Comparison of ENCODE assay signal across 8 mouse cellular contexts in genomic region chr2:32859010-32859621, GRCm38 (mm10). TPM values are rescaled to one million over a fixed set of nuclear protein-coding genes. Genes with fewer than 3 reads are reported as not detected.
DNase-seq lines count a peak whose midpoint lies in the region; ATAC-seq and TF ChIP-seq lines count a peak whose summit lies in the region.

No protein-coding gene starts in this region.

- H3K36me3 ChIP-seq in kidney, postnatal 0 days (ENCODE audit: insufficient read depth, low read length): no peaks in the 10 kb centered on the region
- no peaks in the 10 kb centered on the region for H3K36me3 ChIP-seq in midbrain, embryonic 13.5 days

- H3K9ac ChIP-seq in kidney, postnatal 0 days (ENCODE audit: low read depth, low read length): no peak overlapping the region
- H3K9ac ChIP-seq in midbrain, embryonic 13.5 days (replicated peaks): no peak overlapping the region

- no peak for ATAC-seq in cerebellum, adult (ENCODE audit: insufficient number of reproducible peaks, low FRiP score, low TSS enrichment)
- peak; percentile 26; the same call in 1 of the 2 replicates for ATAC-seq in kidney, postnatal 0 days (replicated peaks; ENCODE audit: low FRiP score, low read depth)
- peak; percentile 68 for ATAC-seq in midbrain, embryonic 13.5 days

- no peaks in the 10 kb centered on the region for H3K9me3 ChIP-seq in kidney, postnatal 0 days (replicated peaks; ENCODE audit: low read length)
- H3K9me3 ChIP-seq in midbrain, embryonic 13.5 days: no peaks in the 10 kb centered on the region

- no peak overlapping the region for H3K4me2 ChIP-seq in kidney, postnatal 0 days (ENCODE audit: low read length)
- H3K4me2 ChIP-seq in midbrain, embryonic 13.5 days (replicated peaks): no peak overlapping the region

- no peak for TF ChIP-seq POLR2A in cerebellum, adult 2 months (IDR thresholded peaks at IDR 0.05; ENCODE audit: borderline replicate concordance, insufficient read depth, low read length)

- peak; percentile 55 for DNase-seq in cerebellum, adult 11 months
- peak; percentile 65 for DNase-seq in CD4-positive helper T cell, adult 2 months (ENCODE audit: low read depth, low spot score)
- DNase-seq in cerebellum, adult 2 months: peak; percentile 58 to 66
- DNase-seq in forelimb bud, embryonic 11.5 days (ENCODE audit: low read depth, low spot score): peak; percentile 68
- peak; percentile 77 for DNase-seq in kidney, postnatal 0 days (ENCODE audit: low spot score)
- DNase-seq in thymus, postnatal 36 days: peak; percentile 63

- WGBS in cerebellum, adult 2 months: 45% methylated on average over 10 of the region's 10 CpGs
- 46% methylated on average over 10 of the region's 10 CpGs for whole genome bisulfite sequencing in kidney, postnatal 0 days
- 44% methylated on average over 10 of the region's 10 CpGs for WGBS in midbrain, embryonic 13.5 days

- H3K4me1 ChIP-seq in cerebellum, adult 2 months (ENCODE audit: control insufficient read depth, insufficient read depth, low read length): no peaks in the 10 kb centered on the region
- no peaks in the 10 kb centered on the region for H3K4me1 ChIP-seq in kidney, postnatal 0 days (replicated peaks; ENCODE audit: insufficient read depth, low read length)
- no peaks in the 10 kb centered on the region for H3K4me1 ChIP-seq in midbrain, embryonic 13.5 days (replicated peaks)

- no peaks in the 10 kb centered on the region for H3K27me3 ChIP-seq in cerebellum, adult 2 months (ENCODE audit: control insufficient read depth, insufficient read depth, low read length)
- H3K27me3 ChIP-seq in kidney, postnatal 0 days (ENCODE audit: insufficient read depth, low read length): no peaks in the 10 kb centered on the region
- no peaks in the 10 kb centered on the region for H3K27me3 ChIP-seq in midbrain, embryonic 13.5 days

- H3K27ac ChIP-seq in cerebellum, adult 2 months (ENCODE audit: insufficient read depth, low read length): no peak overlapping the region
- H3K27ac ChIP-seq in kidney, postnatal 0 days: no peak overlapping the region
- H3K27ac ChIP-seq in midbrain, embryonic 13.5 days: no peak overlapping the region

- no peak overlapping the region for H3K4me3 ChIP-seq in cerebellum, adult 2 months (replicated peaks; ENCODE audit: insufficient read depth, low read depth, low read length)
- no peak overlapping the region for H3K4me3 ChIP-seq in kidney, postnatal 0 days (replicated peaks; ENCODE audit: low read depth, low read length)
- no peak overlapping the region for H3K4me3 ChIP-seq in midbrain, embryonic 13.5 days (replicated peaks)

- peak; percentile 85 for TF ChIP-seq CTCF in cerebellum, adult 2 months (IDR thresholded peaks at IDR 0.05; ENCODE audit: borderline replicate concordance, insufficient read depth, low read depth, low read length)
- TF ChIP-seq CTCF in kidney, postnatal 0 days (IDR thresholded peaks at IDR 0.05; ENCODE audit: low read depth): peak; percentile 91

RNA-seq across cellular contexts. Expression of gene Stxbp1, which starts 12.1 kb away (rescaled TPM):
- 889 and 932 TPM in 2 replicates for polyA plus RNA-seq in cerebellum, adult 2 months (2012; rRNA removed)
- polyA plus RNA-seq in kidney, postnatal 0 days (2015; fragmentation: Nextera tagmentation; extraction: Ambion mirVana): 14.3 and 14.6 TPM in 2 replicates
- 165 and 168 TPM in 2 replicates for polyA plus RNA-seq in midbrain, embryonic 13.5 days (2015; fragmentation: Nextera tagmentation; extraction: Ambion mirVana)

RNA-seq across cellular contexts. Expression of gene Fam129b, which starts 16.8 kb away (rescaled TPM):
- polyA plus RNA-seq in cerebellum, adult 2 months (2012; rRNA removed): 23.9 and 24.5 TPM in 2 replicates
- polyA plus RNA-seq in kidney, postnatal 0 days (2015; fragmentation: Nextera tagmentation; extraction: Ambion mirVana): 41.1 and 42.2 TPM in 2 replicates
- polyA plus RNA-seq in midbrain, embryonic 13.5 days (2015; fragmentation: Nextera tagmentation; extraction: Ambion mirVana): 20.9 and 27.5 TPM in 2 replicates

Comparison
In these comparisons a context has a peak if more than half of its experiments do, and no peak if none do; other contexts are left out.
1. RNA of gene Stxbp1, which starts 12.1 kb away (polyA plus RNA-seq): 889 to 932 TPM in cerebellum, adult 2 months and 165 to 168 TPM in midbrain, embryonic 13.5 days; 14.3 to 14.6 TPM in kidney, postnatal 0 days; every median in the first group is over 10 times any median in the second.
2. Peak in every context shown above with its lines, with median percentiles within 50 percentile points of each other: DNase-seq.